Mouse (Mus musculus) limb, embryonic 12.5 days (tissue): Measurements from ENCODE around the gene 4930513O06Rik. TPM values are rescaled to one million over a fixed set of nuclear protein-coding genes. Genes with fewer than 3 reads are reported as not detected.

Experiments used
- ATAC-seq: fragments of 200-750 bp; cut with Nextera tagmentation; 2 replicates; pipeline ENCODE4 v1.8.0; 2017; ENCODE audit warnings: low read depth, moderate TSS enrichment; ENCODE audit not compliant: insufficient number of reproducible peaks, insufficient read depth, low FRiP score, low TSS enrichment
- H3K27ac ChIP-seq: fragments of 300-500 bp; sonication (generic); 2 replicates; pipeline ENCODE4 v1.5.1; 2016; ENCODE audit warnings: mild to moderate bottlenecking, moderate library complexity
- H3K27me3 ChIP-seq: fragments of 300-500 bp; sonication (generic); 2 replicates; pipeline ENCODE4 v1.6.1; 2016; ENCODE audit warnings: mild to moderate bottlenecking, moderate library complexity
- H3K36me3 ChIP-seq: fragments of 300-500 bp; sonication (generic); 2 replicates; pipeline ENCODE4 v1.6.1; 2016; ENCODE audit warnings: mild to moderate bottlenecking, moderate library complexity
- H3K4me1 ChIP-seq: fragments of 300-500 bp; sonication (generic); replicated peaks from 2 replicates; pipeline ENCODE4 v1.6.1; 2016
- H3K4me2 ChIP-seq: fragments of 300-500 bp; sonication (generic); 2 replicates; pipeline ENCODE4 v1.6.1; 2016; ENCODE audit warnings: mild to moderate bottlenecking, moderate library complexity
- H3K4me3 ChIP-seq: fragments of 300-500 bp; sonication (generic); replicated peaks from 2 replicates; pipeline ENCODE4 v1.5.1; 2016; ENCODE audit warnings: mild to moderate bottlenecking
- H3K9ac ChIP-seq: fragments of 300-500 bp; sonication (generic); replicated peaks from 2 replicates; pipeline ENCODE4 v1.6.1; 2016; ENCODE audit warnings: mild to moderate bottlenecking, moderate library complexity
- H3K9me3 ChIP-seq: fragments of 300-500 bp; sonication (generic); 2 replicates; pipeline ENCODE4 v1.6.1; 2016; ENCODE audit warnings: mild to moderate bottlenecking, moderate library complexity
- WGBS: fragments of 180-500 bp; shearing (Covaris S2); methylation state at CpG from one replicate; pipeline ENCODE4 v1.1.7; 2016; 5-methylcytosine and 5-hydroxymethylcytosine counted together
- polyA plus RNA-seq: library from polyadenylated mRNA; unstranded; fragments of >200 nt; fragmentation: Nextera tagmentation; extraction: Ambion mirVana; gene quantifications from 2 replicates; pipeline ENCODE4 v1.2.1, GENCODE M21; 2016

The 4930513O06Rik gene
- not detected in 2 replicates for polyA plus RNA-seq

DNA sequence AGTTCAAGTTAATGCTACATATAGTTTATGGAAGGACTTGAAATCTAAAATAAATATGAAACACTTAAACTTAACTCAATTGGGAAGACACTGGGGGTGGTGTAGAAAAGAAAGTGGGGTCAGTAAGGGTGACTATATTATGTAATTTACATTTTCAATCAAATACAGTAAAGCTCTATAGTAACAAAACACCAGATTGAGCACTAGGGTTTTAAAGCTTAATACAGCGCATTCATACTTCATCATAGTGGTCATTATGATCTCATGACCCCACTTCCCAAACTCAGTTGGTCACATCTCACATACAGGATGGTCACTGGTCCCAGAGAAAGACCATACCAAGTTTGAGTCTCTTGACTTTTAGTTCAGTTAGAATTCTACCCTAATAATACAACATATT lies at the start of gene 4930513O06Rik:
4930513O06Rik (plus strand) TSS at position 301 of the 400 bp plus-strand sequence.
- Histone ChIP-seq H3K4me2 (no peak within 1 kb of the TSS), H3K4me1 (no peaks in the 10 kb centered on the region), H3K36me3 (no peaks in the 10 kb centered on the region), H3K9ac (no peak within 1 kb of the TSS), H3K9me3 (no peaks in the 10 kb centered on the region), H3K27me3 (0 out of 2 replicates have a peak, but pooled peaks cover 6% of the 10 kb centered on the region), H3K27ac (no peak within 1 kb of the TSS), H3K4me3 (no peak within 1 kb of the TSS)
- ATAC-seq, result no peak
- 100% methylated on average over 1 of the region's 1 CpGs for WGBS

DNA sequence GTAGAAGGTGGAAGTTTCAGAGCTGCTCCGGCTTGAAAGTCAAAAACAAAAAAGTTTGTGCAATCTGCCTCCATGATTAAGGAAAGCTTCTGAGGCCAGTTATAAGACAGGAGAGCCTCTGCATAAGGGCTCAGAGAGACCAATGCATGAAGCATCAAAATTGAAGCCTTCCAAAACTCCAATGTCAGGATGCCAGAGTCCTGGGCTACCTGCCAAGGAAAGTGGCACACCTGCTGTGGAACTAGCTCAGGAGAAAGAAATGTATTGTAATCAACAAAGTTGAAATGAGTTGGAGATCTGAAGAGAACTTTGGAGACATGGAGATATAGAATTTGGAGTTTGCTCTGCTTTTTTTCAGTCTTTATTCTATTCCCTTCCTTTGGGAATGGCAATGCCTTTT lies 48.4 kb upstream of the 4930513O06Rik start:
- no peak for ATAC-seq
- no peaks in the 10 kb centered on the region; the same call in 1 of the 2 replicates for H3K27me3 ChIP-seq
- no peak overlapping the region for H3K4me2 ChIP-seq
- no peak overlapping the region for H3K27ac ChIP-seq
- no peaks in the 10 kb centered on the region for H3K9me3 ChIP-seq
- H3K36me3 ChIP-seq, result no peaks in the 10 kb centered on the region
- 84% methylated on average over 1 of the region's 1 CpGs for WGBS
- H3K9ac ChIP-seq, result no peak overlapping the region
- no peaks in the 10 kb centered on the region for H3K4me1 ChIP-seq
- no peak overlapping the region for H3K4me3 ChIP-seq

GRCm38 (mm10) chrX:139039314-139039713 lies 46.7 kb upstream of the 4930513O06Rik start:
- Histone ChIP-seq H3K27me3 (no peaks in the 10 kb centered on the region; the same call in 1 of the 2 replicates), H3K4me2 (no peak overlapping the region), H3K9ac (no peak overlapping the region), H3K36me3 (no peaks in the 10 kb centered on the region), H3K27ac (no peak overlapping the region), H3K9me3 (no peaks in the 10 kb centered on the region), H3K4me1 (no peaks in the 10 kb centered on the region), H3K4me3 (no peak overlapping the region)
- ATAC-seq, result no peak
- WGBS, result 88% methylated on average over 2 of the region's 2 CpGs

DNA sequence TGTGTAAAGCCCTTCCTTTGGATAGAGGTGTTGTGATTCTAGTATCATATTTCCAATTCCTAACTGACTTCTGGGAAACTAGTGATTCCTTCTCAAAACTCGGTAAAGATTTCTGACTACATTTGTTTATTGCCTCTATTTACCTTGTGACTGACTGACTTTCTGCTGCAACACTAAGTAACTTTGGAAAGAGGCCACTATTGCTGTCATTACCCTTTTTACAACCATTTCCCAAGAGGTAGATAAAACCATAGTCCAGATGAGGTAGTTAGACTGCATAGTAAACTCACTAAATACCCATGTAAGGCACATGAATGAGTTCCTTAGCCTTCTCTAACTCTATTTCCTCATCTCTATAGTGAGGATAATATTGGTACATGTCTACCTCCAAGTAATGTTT lies 44.9 kb upstream of the 4930513O06Rik start:
- no peak overlapping the region for H3K4me2 ChIP-seq
- ATAC-seq, result no peak
- no peaks in the 10 kb centered on the region; the same call in 1 of the 2 replicates for H3K27me3 ChIP-seq
- no peaks in the 10 kb centered on the region for H3K4me1 ChIP-seq
- no peak overlapping the region for H3K9ac ChIP-seq
- WGBS, result 82% methylated on average over 1 of the region's 1 CpGs
- no peak overlapping the region for H3K27ac ChIP-seq
- H3K36me3 ChIP-seq, result no peaks in the 10 kb centered on the region
- H3K9me3 ChIP-seq, result no peaks in the 10 kb centered on the region
- no peak overlapping the region for H3K4me3 ChIP-seq

GRCm38 (mm10) chrX:139051976-139052375 lies 34.1 kb upstream of the 4930513O06Rik start:
- H3K4me1 ChIP-seq, result no peaks in the 10 kb centered on the region
- H3K27me3 ChIP-seq, result no peaks in the 10 kb centered on the region
- H3K9ac ChIP-seq, result no peak overlapping the region
- no peaks in the 10 kb centered on the region for H3K36me3 ChIP-seq
- H3K27ac ChIP-seq, result no peak overlapping the region
- WGBS, result 88% methylated on average over 1 of the region's 1 CpGs
- no peak overlapping the region for H3K4me2 ChIP-seq
- no peak for ATAC-seq
- H3K9me3 ChIP-seq, result no peaks in the 10 kb centered on the region
- no peak overlapping the region for H3K4me3 ChIP-seq

DNA sequence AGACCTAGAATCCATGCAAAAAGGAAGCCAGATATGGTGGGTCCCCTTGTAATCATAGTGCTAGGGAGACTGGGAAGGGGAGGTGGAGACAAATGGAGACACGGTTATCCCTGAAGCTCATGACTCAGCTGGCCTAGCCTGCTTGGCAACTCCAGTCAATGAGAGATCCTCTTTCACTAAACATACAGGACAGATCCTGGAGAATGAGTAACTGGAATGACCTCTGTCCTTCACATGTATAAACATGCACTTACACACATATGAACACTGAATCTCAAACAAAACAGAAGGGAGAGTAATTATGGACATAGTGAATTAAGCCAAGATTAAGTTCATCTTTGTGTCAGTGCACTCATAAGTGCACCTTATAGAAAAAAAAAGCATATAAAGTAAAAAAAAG lies 32.9 kb upstream of the 4930513O06Rik start:
- Histone ChIP-seq H3K4me3 (no peak overlapping the region), H3K27me3 (0 out of 2 replicates have a peak, but pooled peaks cover 3% of the 10 kb centered on the region), H3K36me3 (no peaks in the 10 kb centered on the region), H3K27ac (no peak overlapping the region), H3K4me2 (no peak overlapping the region), H3K9me3 (no peaks in the 10 kb centered on the region), H3K4me1 (no peaks in the 10 kb centered on the region), H3K9ac (no peak overlapping the region)
- ATAC-seq, result no peak
- 74% methylated on average over 1 of the region's 1 CpGs for WGBS

DNA sequence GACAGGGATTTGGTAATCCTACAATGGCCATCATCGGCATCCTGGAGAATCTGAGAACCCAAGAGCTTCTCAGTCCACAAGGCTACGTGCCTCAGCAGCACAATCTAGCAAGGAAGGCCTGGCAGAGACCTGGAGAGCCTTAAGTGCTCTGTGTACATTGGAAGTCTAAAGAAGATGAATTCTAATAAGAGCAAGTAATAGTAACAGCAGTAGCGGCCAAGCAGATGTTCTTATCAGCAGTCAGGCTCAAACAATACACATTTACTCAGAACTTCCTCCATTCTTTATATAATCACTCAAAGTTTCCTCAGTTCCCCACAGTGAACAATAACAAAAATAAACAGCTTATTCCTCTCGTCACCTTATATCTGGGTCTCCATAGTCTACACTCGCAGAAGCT lies 22.0 kb upstream of the 4930513O06Rik start:
- Histone ChIP-seq H3K9me3 (no peaks in the 10 kb centered on the region), H3K36me3 (no peaks in the 10 kb centered on the region), H3K27me3 (no peaks in the 10 kb centered on the region), H3K4me3 (no peak overlapping the region), H3K27ac (no peak overlapping the region), H3K4me1 (no peaks in the 10 kb centered on the region), H3K4me2 (no peak overlapping the region), H3K9ac (no peak overlapping the region)
- ATAC-seq, result no peak
- 77% methylated on average over 5 of the region's 5 CpGs for WGBS

- WGBS, result 93% methylated on average over 2 of the region's 2 CpGs
- 0 out of 2 replicates have a peak, but pooled peaks cover 3% of the 10 kb centered on the region for H3K27me3 ChIP-seq
- H3K4me3 ChIP-seq, result no peak overlapping the region
- no peak overlapping the region for H3K27ac ChIP-seq
- no peaks in the 10 kb centered on the region for H3K36me3 ChIP-seq
- no peak overlapping the region for H3K4me2 ChIP-seq
- no peak for ATAC-seq
- H3K9me3 ChIP-seq, result no peaks in the 10 kb centered on the region
- no peaks in the 10 kb centered on the region for H3K4me1 ChIP-seq
- H3K9ac ChIP-seq, result no peak overlapping the region
Observed at GRCm38 (mm10) chrX:139078493-139078892, 7.5 kb upstream of the 4930513O06Rik start.

GRCm38 (mm10) chrX:139085077-139085476 lies 966 bp upstream of the 4930513O06Rik start, which contains the start of gene Serpina7:
Gene Serpina7 (minus strand): TSS chrX:139085236.
- H3K36me3 ChIP-seq, result no peaks in the 10 kb centered on the region
- H3K27me3 ChIP-seq, result 0 out of 2 replicates have a peak, but pooled peaks cover 3% of the 10 kb centered on the region
- H3K4me2 ChIP-seq, result no peak within 1 kb of the TSS
- no peak within 1 kb of the TSS for H3K27ac ChIP-seq
- no peak within 1 kb of the TSS for H3K4me3 ChIP-seq
- ATAC-seq, result no peak
- H3K9ac ChIP-seq, result no peak within 1 kb of the TSS
- no peaks in the 10 kb centered on the region for H3K9me3 ChIP-seq
- H3K4me1 ChIP-seq, result no peaks in the 10 kb centered on the region

- Histone ChIP-seq H3K27ac (no peak overlapping the region), H3K9me3 (no peaks in the 10 kb centered on the region), H3K4me1 (no peaks in the 10 kb centered on the region), H3K9ac (no peak overlapping the region), H3K36me3 (no peaks in the 10 kb centered on the region), H3K27me3 (no peaks in the 10 kb centered on the region), H3K4me3 (no peak overlapping the region), H3K4me2 (no peak overlapping the region)
- WGBS, result 77% methylated on average over 1 of the region's 1 CpGs
- no peak for ATAC-seq
Observed at GRCm38 (mm10) chrX:139097197-139097596, 11.2 kb downstream of the 4930513O06Rik start.

GRCm38 (mm10) chrX:139134031-139134430 lies 48.0 kb downstream of the 4930513O06Rik start:
- no peak overlapping the region for H3K27ac ChIP-seq
- H3K9ac ChIP-seq, result no peak overlapping the region
- no peak overlapping the region for H3K4me2 ChIP-seq
- no peaks in the 10 kb centered on the region for H3K4me1 ChIP-seq
- no peaks in the 10 kb centered on the region for H3K36me3 ChIP-seq
- peaks cover 4% of the 10 kb centered on the region for H3K27me3 ChIP-seq
- no peaks in the 10 kb centered on the region for H3K9me3 ChIP-seq
- H3K4me3 ChIP-seq, result no peak overlapping the region
- WGBS, result 48% methylated on average over 4 of the region's 4 CpGs
- no peak for ATAC-seq
